Mouse (Mus musculus) kidney, embryonic 16.5 days (tissue): ENCODE measurements around the gene Sit1. TPM values are rescaled to one million over a fixed set of nuclear protein-coding genes. Genes with fewer than 3 reads are reported as not detected.

Source experiments
- ATAC-seq: fragments of 200-750 bp; cut with Nextera tagmentation; 2 replicates; pipeline ENCODE4 v1.8.0; 2017; ENCODE audit warnings: moderate TSS enrichment; ENCODE audit not compliant: low FRiP score, low TSS enrichment
- H3K27ac ChIP-seq: fragments of 300-500 bp; sonication (generic); 2 replicates; pipeline ENCODE4 v1.5.1; 2014; ENCODE audit warnings: low read length
- H3K27me3 ChIP-seq: fragments of 300-500 bp; sonication (generic); 2 replicates; pipeline ENCODE4 v1.6.1; 2014; ENCODE audit warnings: low read length, control low read depth, mixed read lengths; ENCODE audit not compliant: insufficient read depth
- H3K36me3 ChIP-seq: fragments of 300-500 bp; sonication (generic); 2 replicates; pipeline ENCODE4 v1.6.1; 2014; ENCODE audit warnings: low read length, control low read depth, mixed read lengths; ENCODE audit not compliant: insufficient read depth
- H3K4me1 ChIP-seq: fragments of 300-500 bp; sonication (generic); 2 replicates; pipeline ENCODE4 v1.6.1; 2014; ENCODE audit warnings: low read length, control low read depth, mixed read lengths; ENCODE audit not compliant: insufficient read depth
- H3K4me2 ChIP-seq: fragments of 300-500 bp; sonication (generic); replicated peaks from 2 replicates; pipeline ENCODE4 v1.6.1; 2014; ENCODE audit warnings: low read depth, low read length
- H3K4me3 ChIP-seq: fragments of 300-500 bp; sonication (generic); 2 replicates; pipeline ENCODE4 v1.5.1; 2014; ENCODE audit warnings: mild to moderate bottlenecking, low read length
- H3K9ac ChIP-seq: fragments of 300-500 bp; sonication (generic); replicated peaks from 2 replicates; pipeline ENCODE4 v1.6.1; 2014; ENCODE audit warnings: low read length
- H3K9me3 ChIP-seq: fragments of 300-500 bp; sonication (generic); 2 replicates; pipeline ENCODE4 v1.6.1; 2016; ENCODE audit warnings: low read length, control low read depth
- WGBS: fragments of 180-500 bp; shearing (Covaris S2); extraction: QIAGEN DNeasy Blood & Tissue Kit; methylation state at CpG from one replicate; pipeline ENCODE4 v1.1.7; 2014; 5-methylcytosine and 5-hydroxymethylcytosine counted together
- polyA plus RNA-seq: library from polyadenylated mRNA; unstranded; fragments of >200 nt; fragmentation: Nextera tagmentation; extraction: Ambion mirVana; gene quantifications from 2 replicates; pipeline ENCODE4 v1.2.1, GENCODE M21; 2015

Gene Sit1
- polyA plus RNA-seq, 1 experiment from 2014 or later, result not detected

DNA sequence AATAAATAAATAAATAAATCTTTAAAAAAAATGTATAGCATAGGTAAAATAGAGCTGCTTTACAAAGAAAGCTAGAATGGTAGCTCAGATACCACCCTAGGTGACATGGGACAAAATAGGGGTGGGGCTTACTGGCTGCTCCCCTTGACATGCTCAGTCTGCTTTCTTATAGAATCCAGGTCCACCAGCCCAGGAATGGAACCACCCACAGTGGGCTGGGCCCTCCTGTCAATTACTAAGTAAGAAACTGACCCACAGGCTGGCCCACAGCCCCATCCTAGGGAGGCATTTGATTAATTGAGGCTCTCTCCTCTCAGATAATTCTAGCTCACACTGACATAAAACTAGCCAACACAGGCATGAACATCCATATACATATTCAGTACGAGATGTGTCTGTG is 50.7 kb downstream of the Sit1 start:
- no peak overlapping the region for H3K27ac ChIP-seq
- no peaks in the 10 kb centered on the region for H3K9me3 ChIP-seq
- no peak for ATAC-seq

More for the DNA sequence above, 50.7 kb downstream of the Sit1 start:
- Histone ChIP-seq H3K4me2 (no peak overlapping the region), H3K36me3 (no peaks in the 10 kb centered on the region), H3K4me3 (no peak overlapping the region), H3K9ac (no peak overlapping the region), H3K27me3 (no peaks in the 10 kb centered on the region), H3K4me1 (peaks cover 11% of the 10 kb centered on the region)
- 79% methylated on average over 1 of the region's 1 CpGs for WGBS

Other genes starting within 250 kb of the Sit1 start
- 0.66 and 0.77 TPM in 2 replicates for gene Atp8b5, start 216.6 kb downstream of the Sit1 start, polyA plus RNA-seq
- gene Rusc2, start 101.8 kb downstream of the Sit1 start, polyA plus RNA-seq, result 10.3 and 13.4 TPM in 2 replicates
- 0.30 and 0.50 TPM in 2 replicates for gene Fam166b, start 54.6 kb downstream of the Sit1 start, polyA plus RNA-seq
- 3.0 and 3.5 TPM in 2 replicates for gene Tesk1, start 41.8 kb downstream of the Sit1 start, polyA plus RNA-seq
- 3.3 and 4.1 TPM in 2 replicates for gene Cd72, start 29.1 kb downstream of the Sit1 start, polyA plus RNA-seq
- gene Ccdc107, start 9.2 kb upstream of the Sit1 start, polyA plus RNA-seq, result 73.5 and 89.4 TPM in 2 replicates
- 45.3 and 47.7 TPM in 2 replicates for gene Arhgef39, start 16.0 kb upstream of the Sit1 start, polyA plus RNA-seq
- 1.5 and 2.7 TPM in 2 replicates for gene Car9, start 23.2 kb upstream of the Sit1 start, polyA plus RNA-seq
- 233 and 312 TPM in 2 replicates for gene Tpm2, start 40.0 kb upstream of the Sit1 start, polyA plus RNA-seq
- gene Creb3, start 78.6 kb upstream of the Sit1 start, polyA plus RNA-seq, result 80.2 and 83.0 TPM in 2 replicates
- gene Tln1, start 79.0 kb upstream of the Sit1 start, polyA plus RNA-seq, result 66.5 and 69.1 TPM in 2 replicates
- 32.3 and 33.0 TPM in 2 replicates for gene Rgp1, start 95.0 kb upstream of the Sit1 start, polyA plus RNA-seq
- 25.8 and 26.3 TPM in 2 replicates for gene Gba2, start 95.1 kb upstream of the Sit1 start, polyA plus RNA-seq
- gene Msmp, start 100.8 kb upstream of the Sit1 start, polyA plus RNA-seq, result 0.89 and 3.1 TPM in 2 replicates
- 9.1 and 9.5 TPM in 2 replicates for gene Npr2, start 148.2 kb upstream of the Sit1 start, polyA plus RNA-seq
- 1.4 TPM in 2 replicates for gene Spag8, start 169.9 kb upstream of the Sit1 start, polyA plus RNA-seq
- gene Hint2, start 172.7 kb upstream of the Sit1 start, polyA plus RNA-seq, result 125 and 134 TPM in 2 replicates
- 2.8 and 4.7 TPM in 2 replicates for gene Tmem8b, start 185.2 kb upstream of the Sit1 start, polyA plus RNA-seq
- gene Fam221b, start 185.4 kb upstream of the Sit1 start, polyA plus RNA-seq, result 1.6 and 3.2 TPM in 2 replicates
- not detected in 2 replicates for gene Olfr70, start 217.1 kb upstream of the Sit1 start, polyA plus RNA-seq
- gene Olfr71, start 226.5 kb upstream of the Sit1 start, polyA plus RNA-seq, result not detected in 2 replicates
- 1.1 and 1.3 TPM in 2 replicates for gene Hrct1, start 243.5 kb upstream of the Sit1 start, polyA plus RNA-seq
- 0.17 and 0.20 TPM in 2 replicates for gene Spaar, start 246.3 kb upstream of the Sit1 start, polyA plus RNA-seq